Mouse (Mus musculus) lung, postnatal 25 days (tissue): Measurements from ENCODE around the gene Ccdc136.
"Not testable (repeated sequence)": the region's sequence is repeated elsewhere in the genome, so short reads cannot be mapped to it uniquely, and the experiment has no call there.

Source experiments
- DNase-seq: peaks from one replicate; pipeline ENCODE4 v3.0.0; 2022; ENCODE audit warnings: low spot score

Ccdc136 gene

DNA sequence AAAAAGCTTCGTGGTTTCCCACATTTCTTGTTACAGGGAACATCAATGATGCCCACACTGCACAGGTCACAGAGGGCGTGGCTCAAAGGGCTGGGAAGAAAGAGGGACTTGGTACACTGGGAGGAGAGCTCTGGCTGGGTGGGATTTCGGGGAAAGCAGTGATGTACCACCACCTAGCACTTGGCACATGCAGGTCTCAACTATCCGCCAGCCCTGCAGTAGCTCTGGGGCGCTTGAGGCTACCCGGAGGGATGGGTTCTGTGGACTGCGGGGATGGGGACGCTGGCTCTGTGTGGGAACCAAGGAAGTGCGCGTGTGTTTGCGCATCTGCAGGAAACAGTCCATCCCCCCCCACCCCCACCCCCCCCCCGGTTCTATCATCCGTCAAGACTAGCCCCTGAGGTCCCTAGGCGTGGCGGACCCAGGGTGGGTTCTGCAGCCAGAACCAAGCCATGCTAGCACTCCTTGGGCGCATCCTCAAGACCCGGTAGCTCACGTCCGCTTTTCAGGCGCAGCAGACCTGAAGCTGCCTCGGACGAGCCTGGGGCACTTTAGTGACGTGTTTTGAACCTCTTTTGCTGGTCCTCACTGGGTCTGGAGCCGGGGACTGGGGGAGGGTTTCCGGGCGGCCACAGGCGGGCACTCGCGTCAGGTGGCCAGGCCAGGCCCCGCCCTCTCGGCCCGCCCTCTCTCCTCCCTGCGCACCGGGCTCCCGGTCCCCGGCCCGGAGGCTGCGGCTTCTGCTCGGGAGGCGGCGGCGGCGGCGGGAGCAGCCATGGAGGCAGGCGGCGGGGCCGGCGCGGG, at the start of gene Ccdc136:
Gene Ccdc136, plus strand, starts transcription at position 400 of the 804 bp plus-strand sequence.
- DNase-seq, result peak; percentile 69

DNA sequence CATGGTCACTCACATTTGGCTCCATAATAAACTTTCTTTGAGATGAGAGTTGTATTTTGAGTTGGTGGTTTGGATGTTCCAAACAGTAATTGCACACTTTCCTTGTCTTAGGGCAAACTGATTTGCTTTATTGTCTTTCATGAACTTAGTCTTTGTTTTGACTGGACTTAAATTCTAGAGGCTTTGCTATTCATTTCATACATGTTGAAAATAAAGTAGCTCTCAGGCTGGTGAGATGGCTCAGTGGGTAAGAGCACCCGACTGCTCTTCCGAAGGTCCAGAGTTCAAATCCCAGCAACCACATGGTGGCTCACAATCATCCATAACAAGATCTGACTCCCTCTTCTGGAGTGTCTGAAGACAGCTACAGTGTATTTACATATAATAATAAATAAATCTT, 49.6 kb upstream of the Ccdc136 start:
- not testable (repeated sequence) for DNase-seq

DNA sequence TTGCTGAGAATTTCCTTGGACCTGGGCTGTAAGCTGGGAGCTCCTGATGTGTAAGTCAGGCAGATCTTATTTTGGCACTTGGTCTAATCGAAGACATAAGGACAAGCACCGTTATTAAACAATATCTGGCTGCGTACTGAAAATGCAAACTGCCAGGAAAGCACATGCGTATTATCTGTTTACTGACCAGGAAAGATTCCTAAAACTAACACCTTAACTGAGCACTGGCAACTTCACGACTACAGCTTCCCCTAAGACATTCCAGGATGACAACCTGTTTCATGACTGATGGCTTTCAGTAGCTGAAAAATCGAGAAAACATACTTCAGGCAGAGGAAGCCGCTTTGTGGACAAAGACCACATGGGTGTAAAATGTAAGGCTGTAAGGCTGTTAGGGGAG, 48.9 kb upstream of the Ccdc136 start:
- no peak for DNase-seq

DNA sequence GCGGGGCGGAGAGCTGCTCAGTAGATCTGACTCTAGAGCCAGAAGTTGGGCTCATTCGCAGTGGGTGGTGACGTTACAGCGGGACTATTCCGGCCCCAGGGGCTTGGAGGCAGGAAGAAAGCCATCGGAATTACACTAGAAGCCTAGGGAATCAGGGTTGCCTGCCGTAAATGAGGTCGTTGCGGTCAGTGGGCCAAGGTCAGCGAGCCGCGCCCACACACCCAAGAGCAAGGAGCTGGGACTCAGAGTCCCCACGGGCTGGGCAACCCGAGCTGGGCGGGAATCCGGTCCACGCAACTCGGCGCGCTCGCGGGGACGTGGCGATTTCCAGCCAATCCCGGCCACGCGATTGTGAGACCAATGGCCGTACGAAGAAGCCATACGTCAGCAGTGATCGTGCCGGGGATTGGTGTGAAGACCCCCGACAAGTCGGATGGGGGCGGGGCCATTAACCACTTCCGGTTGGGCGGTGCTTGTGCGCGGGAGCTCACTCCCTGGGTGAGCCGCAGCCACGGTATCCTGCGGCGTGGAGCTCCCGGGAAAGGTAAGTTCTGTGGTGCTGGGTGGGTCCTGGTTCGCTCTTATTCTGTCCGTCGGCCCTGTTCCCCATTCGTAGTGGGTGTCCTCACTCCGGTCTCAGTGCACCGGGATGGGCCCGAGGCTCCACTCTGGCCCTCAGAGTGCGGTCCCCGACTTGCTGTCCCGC, 48.3 kb upstream of the Ccdc136 start, which contains the start of gene Calu:
Gene Calu, plus strand, starts transcription at position 405 of the 706 bp plus-strand sequence.
- DNase-seq, result peak; percentile 100

DNA sequence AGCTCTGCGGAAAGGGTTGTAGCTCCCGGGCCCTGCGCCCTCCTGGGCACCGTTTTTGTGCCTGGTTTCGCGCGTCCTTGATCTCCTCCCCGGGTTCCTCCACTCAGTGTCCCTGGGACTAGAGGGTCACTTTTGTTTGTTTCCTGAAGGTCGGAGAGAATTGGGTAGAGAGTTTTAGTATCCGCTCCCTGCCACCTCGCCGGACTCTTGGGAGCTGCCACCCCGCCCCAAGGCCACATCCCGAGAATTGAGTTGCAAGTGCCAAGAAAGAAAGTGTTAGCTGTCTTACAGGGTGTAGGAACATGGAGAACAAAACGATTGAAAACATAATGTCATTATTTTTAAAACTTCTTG, 47.8 kb upstream of the Ccdc136 start:
- DNase-seq, result peak; percentile 17

DNA sequence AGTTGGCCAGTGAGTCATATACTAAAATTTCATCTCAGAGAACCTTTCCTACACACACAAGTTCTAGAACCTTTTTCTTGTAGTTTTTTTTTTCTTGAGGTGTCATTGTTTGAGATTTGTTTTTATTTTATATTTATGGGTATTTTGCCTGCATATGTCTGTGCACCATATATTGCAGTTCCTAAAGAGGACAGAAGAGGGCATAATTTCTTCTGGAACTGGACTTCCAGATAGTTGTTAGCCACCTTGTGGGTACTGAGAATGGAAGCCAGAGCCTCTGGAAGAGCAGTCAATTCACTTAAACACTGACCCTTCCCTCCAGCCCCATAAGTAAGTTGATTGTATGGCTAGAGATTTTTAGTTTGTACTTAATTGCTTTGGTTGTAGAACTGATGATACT, 44.5 kb upstream of the Ccdc136 start:
- no peak for DNase-seq

DNA sequence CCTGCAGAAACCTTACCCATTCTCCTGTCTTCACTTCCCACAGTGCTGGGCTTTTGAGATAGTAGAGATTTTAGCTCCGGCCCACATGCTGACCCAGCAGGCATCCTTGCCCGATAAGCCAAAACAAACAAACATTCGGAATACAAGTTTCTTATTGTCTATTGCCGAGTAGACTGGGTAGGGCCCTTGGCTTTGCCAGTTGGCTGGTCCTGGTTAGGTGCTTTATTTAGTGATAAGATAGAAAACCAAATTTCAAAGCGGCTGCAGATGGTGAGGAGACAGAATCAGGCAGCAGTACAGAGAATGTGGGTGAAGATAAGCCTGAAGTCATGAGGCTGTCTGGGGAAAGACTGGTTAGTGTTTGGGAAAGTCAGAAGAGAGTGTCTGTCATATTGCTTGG, 43.3 kb upstream of the Ccdc136 start:
- no peak for DNase-seq

DNA sequence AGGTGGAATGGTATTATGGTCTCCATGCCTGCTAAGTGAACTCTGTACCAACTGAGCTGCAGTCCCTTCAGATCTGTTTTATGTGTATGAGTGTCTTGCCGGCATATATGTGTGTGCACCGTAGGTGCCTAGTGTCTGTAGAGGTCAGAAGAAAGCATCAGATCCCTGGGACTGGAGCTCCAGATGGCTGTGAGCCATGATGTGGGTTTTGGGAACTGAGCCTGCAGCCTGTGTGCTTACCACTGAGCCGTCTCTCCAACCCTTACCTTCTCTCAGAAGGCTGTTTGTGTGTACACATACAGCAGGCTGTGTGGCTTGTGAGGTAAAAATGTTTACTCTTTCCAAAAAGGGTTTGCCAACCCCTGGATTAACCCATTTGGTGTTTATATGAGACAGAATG, 36.7 kb upstream of the Ccdc136 start:
- DNase-seq, result no peak

DNA sequence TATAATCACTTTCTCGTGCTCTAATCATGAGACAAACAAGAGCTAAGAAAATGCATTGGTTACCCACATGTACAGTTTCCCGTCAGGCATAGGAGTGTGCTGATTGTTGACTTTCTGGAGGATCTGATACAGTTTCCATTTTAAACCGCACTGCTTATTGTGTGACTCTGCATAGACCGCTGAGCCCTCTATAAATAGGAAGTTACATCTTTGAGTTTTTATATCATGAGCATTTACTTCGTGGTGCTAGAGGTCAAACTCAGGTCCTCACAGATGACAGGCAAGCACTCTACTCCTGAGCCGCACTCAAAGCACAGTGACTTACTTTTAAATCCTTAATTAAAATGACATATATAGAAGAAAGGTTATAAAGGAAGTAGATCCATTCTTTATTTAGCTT, 35.9 kb upstream of the Ccdc136 start:
- DNase-seq, result no peak

DNA sequence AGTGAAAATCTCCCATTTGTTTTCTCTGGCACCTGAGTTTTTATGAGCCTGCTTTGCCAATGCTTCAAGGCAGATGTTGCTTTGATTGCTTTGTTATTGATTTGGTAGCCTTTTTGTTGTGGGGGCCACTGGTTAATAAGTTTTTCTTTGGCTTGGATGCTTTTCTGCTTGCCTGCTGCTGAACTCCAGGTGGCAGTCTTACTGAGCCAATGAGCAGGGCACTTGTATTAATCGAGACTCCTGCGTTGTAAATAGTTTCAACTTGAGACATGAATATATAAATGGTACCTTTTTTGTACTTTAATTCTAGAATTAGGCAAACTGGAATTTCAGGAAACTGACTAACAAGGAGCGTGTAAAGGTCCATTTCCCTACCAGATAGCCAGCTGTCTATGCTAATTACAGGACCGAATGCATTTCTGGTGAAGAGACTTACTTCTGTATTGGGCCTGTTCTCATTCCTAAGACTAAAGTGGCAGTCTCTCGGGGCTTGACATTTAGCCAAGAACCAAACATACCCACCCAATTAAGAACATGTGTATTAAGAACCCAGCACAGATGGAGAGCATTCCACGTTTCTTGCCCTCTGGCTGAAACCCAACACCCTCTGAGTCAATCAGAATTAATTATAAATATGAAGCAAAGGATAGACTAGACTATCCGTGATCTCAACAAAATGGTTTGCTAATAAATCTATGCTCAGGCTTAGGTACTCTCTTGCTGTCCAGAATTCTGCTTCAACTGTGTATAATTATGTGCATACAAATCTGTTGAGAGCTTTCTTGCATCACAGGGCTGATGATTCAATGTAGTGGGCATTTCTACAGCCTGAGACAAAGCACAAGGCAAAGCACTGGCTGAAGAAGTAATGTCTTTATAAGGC, 33.6 kb upstream of the Ccdc136 start:
- peak; percentile 35 for DNase-seq

DNA sequence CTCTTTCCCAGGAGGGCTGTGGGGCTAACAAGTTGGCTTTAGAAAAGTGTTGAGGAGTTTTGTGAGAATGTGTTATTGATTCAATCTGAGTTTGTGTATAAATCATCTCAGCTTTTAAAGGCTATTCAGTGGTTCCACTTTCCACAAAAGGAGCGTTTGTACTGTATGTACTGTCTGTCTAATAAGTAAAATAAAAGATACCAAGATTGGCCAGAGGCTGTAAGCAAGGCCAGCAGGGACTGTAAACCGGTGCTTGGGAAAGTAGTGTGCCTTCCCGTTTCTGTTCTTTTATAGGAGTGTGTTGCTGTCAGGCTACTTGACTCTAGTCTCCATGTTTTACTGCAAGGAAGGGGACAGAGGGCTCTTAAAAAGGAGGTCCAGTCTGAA, 33.0 kb upstream of the Ccdc136 start:
- no peak for DNase-seq

DNA sequence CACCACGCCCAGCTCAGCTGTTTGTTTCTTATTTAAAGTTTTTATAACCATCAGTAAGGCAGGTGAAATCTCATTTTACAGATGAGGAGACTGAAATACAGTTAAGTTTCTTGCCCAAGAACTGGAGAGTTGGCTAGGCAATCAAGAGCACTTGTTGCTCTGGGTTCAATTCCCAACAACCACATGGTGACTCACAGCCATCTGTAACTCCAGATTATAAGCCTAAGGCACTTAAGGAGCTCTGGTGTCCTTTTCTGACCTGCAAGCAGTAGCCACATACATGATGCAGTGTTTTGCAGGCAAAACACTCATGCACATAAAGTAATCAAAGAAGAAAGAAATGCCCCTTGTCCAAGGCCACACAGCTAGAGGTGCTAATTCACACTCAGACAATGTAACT, 30.8 kb upstream of the Ccdc136 start:
- DNase-seq, result no peak

DNA sequence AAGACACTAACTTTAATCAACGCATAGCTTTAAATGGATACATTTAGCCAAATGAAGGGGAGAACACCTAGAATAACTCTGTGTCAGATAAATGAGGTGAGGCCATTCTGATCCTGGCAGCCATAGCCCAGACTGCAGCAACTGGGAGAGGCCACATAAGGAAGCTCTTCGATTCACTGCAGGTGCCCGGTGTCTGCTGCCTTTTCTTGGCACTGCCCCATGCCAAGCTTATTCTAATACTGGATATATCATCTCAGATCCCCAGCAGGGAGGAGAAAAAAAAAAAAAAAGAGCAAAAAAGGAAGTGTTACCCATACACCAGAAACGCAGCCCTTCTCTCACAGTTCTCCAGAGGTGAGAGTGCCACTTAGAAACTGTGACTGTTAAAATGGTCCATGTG, 18.7 kb upstream of the Ccdc136 start:
- DNase-seq, result no peak

DNA sequence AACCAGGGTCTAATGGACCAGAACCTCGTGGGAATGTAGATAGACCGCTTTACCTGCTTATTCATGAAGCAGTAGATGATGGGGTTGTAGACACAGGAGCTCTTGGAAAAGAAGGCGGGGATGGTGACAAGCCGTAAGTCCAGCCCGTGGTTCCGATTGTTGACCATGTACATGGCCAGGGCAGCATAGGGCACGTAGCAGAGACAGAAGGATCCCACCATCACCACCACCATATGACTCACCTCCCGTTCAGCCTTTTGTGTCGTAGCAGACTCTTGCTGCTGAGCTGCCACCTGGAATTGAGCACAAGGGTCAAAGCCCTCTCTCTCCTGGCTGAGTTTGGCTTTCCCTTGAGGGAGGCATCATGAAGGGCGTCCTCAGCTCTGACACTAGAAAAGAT, 17.4 kb upstream of the Ccdc136 start:
- no peak for DNase-seq

DNA sequence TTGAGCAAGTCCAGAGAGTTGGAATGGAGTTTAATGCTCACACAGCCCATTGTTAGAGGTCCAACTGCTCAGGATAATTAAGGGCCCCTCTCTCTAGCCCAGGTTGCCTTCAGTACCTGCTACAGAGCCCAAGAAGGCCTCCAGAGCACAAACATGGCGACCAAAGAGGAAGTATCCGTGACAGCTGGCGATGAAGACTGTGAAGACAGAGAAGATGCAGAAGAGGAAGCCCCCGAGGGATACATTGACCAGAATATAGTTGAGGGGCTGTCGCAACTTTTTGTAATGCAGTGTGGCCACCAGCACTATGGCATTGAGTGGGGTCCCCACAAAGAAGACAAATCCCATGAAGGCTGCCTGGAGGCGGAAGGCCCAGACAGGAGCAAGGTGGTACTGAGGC, 16.2 kb upstream of the Ccdc136 start:
- DNase-seq, result no peak

DNA sequence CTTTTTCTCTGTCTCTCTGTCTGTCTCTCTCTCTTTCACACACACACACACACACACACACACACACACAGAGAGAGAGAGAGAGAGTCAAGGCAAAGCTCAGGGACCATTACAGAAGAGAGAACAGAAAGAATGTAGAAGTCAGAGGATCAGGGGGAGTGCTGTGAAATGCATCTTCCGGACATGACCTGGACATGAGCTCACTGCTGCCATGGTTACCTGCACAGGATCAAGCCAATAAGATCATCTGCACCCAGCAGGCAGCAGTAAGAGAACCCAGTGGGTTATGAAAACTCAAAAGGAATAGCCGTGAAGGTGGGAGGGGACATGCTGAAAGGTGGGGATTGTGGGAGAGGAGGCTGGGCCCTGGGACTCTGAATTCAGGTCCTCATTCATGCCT, 13.7 kb upstream of the Ccdc136 start:
- DNase-seq, result no peak

DNA sequence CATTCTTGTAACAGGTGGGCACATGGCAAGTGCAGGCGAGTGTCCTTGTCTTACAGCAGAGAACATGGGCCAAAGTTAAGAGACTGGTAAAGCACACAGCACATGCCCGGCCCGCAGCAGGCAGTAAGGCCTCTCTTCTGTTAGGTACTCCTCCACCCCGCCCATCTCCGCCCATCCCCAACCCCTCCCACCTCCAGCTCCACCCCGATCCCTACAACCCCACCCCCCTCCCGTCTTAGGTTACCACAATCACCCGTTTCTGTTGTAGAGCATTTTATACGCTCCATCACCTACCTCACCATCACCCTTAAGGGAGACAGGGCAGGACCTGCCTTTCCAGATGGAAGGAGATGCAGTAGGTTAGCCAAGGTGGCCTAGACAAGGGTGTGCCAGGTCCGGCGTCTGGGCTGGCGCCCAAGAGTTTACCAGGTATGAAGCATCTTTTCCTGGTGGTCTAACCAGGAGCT, 8.0 kb upstream of the Ccdc136 start, which contains the start of gene Opn1sw:
Gene Opn1sw, minus strand, starts transcription at position 417 of the 467 bp plus-strand sequence.
- DNase-seq, result no peak

DNA sequence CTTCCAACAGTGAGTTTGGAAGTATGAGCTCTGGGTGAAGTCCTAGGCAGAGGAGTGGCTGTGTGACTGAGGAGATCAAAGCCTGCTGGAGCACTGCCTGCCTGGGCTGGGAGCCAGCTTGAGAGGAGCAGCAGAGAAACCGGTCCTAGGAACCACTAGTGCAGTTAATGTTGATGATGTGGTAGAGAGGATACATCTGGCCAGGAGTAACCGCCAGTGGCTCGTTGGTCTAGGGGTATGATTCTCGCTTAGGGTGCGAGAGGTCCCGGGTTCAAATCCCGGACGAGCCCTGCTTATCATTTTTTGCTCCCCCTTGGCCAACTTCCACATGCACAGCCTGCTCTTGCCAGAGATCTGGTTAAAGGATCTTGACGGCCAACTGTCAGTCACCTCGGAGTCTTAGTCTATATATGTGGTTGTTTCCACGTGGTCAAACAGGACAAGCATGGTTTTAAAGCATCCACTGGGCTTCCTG, 7.5 kb upstream of the Ccdc136 start:
- peak; percentile 91 for DNase-seq

DNA sequence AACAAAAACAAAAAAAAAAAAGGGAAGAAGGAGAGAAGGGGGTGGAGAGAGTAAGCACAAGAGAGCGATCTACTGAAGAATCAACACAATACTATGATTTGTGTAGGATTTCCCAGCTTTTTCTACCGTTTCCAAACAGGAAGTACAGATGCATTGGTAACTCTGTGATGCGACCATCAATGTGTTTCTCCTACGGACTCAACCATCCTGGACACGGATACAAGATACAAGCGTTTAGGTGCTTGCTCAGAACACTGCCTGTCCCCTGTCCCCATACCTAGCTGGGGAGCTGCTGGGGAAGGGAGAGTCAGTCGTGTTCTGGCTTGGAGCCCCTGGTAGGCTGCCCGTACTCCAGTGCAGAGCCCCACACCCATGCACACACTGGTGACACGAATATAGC, 6.7 kb upstream of the Ccdc136 start:
- no peak for DNase-seq

DNA sequence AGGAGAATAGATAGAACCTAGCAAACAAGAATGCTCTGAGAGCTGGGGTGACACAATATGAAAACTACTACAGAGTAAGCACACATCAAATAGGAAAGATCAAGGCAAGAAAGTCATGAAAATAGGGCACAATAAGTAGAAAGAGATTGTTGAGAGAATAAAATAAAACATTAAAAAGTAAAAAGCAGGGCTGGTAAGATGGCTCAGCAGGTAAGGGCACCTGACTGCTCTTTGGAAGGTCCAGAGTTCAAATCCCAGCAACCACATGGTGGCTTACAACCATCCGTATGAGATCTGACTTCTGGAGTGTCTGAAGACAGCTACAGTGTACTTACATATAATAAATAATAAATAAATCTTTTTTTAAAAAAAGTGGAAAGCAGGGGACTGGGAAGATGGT, 5.6 kb upstream of the Ccdc136 start:
- DNase-seq, result not testable (repeated sequence)

DNA sequence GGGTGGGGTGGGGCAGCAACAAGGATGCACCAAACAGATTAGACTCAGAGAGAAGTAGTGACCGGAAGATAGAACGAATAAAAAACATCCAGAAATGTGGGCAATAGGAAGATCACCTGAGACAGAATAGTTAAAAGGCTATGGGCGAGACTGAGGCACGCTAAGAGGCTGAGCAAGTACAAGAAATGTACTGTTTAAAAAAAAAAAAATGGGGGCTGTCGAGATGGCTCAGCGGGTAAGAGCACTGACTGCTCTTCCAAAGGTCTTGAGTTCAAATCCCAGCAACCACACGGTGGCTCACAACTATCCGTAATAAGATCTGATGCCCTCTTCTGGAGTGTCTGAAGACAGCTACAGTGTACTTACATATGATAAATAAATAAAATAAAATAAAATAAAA, 4.9 kb upstream of the Ccdc136 start:
- not testable (repeated sequence) for DNase-seq

DNA sequence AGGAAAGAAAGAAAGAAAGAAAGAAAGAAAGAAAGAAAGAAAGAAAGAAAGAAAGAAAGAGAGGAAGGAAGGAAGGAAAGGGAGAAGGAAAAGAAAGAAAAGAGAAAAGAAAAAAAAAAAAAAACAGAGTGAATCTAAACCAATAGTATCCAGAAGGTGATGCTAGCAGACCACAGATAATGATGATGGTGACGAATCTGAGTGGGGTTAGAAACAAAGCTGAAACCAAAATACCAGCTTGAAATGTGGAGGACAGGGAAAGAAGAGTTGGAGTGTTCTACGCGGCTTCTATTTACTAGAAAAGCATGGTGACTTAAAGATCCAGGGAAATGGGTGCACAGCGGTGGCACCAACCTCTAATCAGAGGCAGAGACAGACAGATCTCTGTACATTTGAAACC, 4.3 kb upstream of the Ccdc136 start:
- no peak for DNase-seq
